Mouse (Mus musculus): ENCODE measurements around the gene Dcxr. TPM values are rescaled to one million over a fixed set of nuclear protein-coding genes. Genes with fewer than 3 reads are reported as not detected.
"Not testable (repeated sequence)": the region's sequence is repeated elsewhere in the genome, so short reads cannot be mapped to it uniquely, and the experiment has no call there.

Gene Dcxr
- 56.0 and 65.0 TPM in 2 replicates for polyA plus RNA-seq (2015; fragmentation: Nextera tagmentation; extraction: Ambion mirVana)

GRCm38 (mm10) chr11:120727169-120727527, at the start of gene Dcxr:
Dcxr (minus strand) TSS chr11:120727281.
- WGBS: under 1% methylated on average over 14 of the region's 14 CpGs
- H3K4me1 ChIP-seq (ENCODE audit: control insufficient read depth, insufficient read depth, low read length): peaks cover 9% of the 10 kb centered on the region
- H3K9ac ChIP-seq (ENCODE audit: low read depth, low read length): peak within 1 kb of the TSS; percentile 78
- H3K4me3 ChIP-seq (ENCODE audit: low read length): peak within 1 kb of the TSS; percentile 71
- H3K27ac ChIP-seq (ENCODE audit: low read length): peak within 1 kb of the TSS; percentile 31; the same call in 1 of the 2 replicates
- H3K9me3 ChIP-seq (ENCODE audit: control insufficient read depth, low read length): no peaks in the 10 kb centered on the region
- peak; percentile 93 for ATAC-seq
- H3K27me3 ChIP-seq (replicated peaks; ENCODE audit: control insufficient read depth, insufficient read depth, low read length): no peaks in the 10 kb centered on the region
- H3K4me2 ChIP-seq (ENCODE audit: low read depth, low read length): peak within 1 kb of the TSS; percentile 89
- H3K36me3 ChIP-seq (ENCODE audit: control insufficient read depth, insufficient read depth, low read length): 0 out of 2 replicates have a peak, but pooled peaks cover 4% of the 10 kb centered on the region

- H3K4me1 ChIP-seq (ENCODE audit: control insufficient read depth, insufficient read depth, low read length): 0 out of 2 replicates have a peak, but pooled peaks cover 3% of the 10 kb centered on the region
- no peaks in the 10 kb centered on the region for H3K9me3 ChIP-seq (ENCODE audit: control insufficient read depth, low read length)
- no peak overlapping the region for H3K9ac ChIP-seq (ENCODE audit: low read depth, low read length)
- no peaks in the 10 kb centered on the region for H3K27me3 ChIP-seq (replicated peaks; ENCODE audit: control insufficient read depth, insufficient read depth, low read length)
- WGBS: 23% methylated on average over 15 of the region's 15 CpGs
- ATAC-seq: peak; percentile 87
- no peak overlapping the region for H3K4me2 ChIP-seq (ENCODE audit: low read depth, low read length)
- H3K27ac ChIP-seq (ENCODE audit: low read length): no peak overlapping the region
- H3K36me3 ChIP-seq (ENCODE audit: control insufficient read depth, insufficient read depth, low read length): no peaks in the 10 kb centered on the region
- H3K4me3 ChIP-seq (ENCODE audit: low read length): no peak overlapping the region
Observed at GRCm38 (mm10) chr11:120775774-120776469, 48.8 kb upstream of the Dcxr start.

GRCm38 (mm10) chr11:120773463-120774190, 46.5 kb upstream of the Dcxr start:
- Histone ChIP-seq H3K4me3 (ENCODE audit: low read length) (no peak overlapping the region), H3K4me2 (ENCODE audit: low read depth, low read length) (no peak overlapping the region), H3K27me3 (replicated peaks; ENCODE audit: control insufficient read depth, insufficient read depth, low read length) (no peaks in the 10 kb centered on the region), H3K27ac (ENCODE audit: low read length) (no peak overlapping the region), H3K4me1 (ENCODE audit: control insufficient read depth, insufficient read depth, low read length) (0 out of 2 replicates have a peak, but pooled peaks cover 3% of the 10 kb centered on the region), H3K36me3 (ENCODE audit: control insufficient read depth, insufficient read depth, low read length) (no peaks in the 10 kb centered on the region), H3K9me3 (ENCODE audit: control insufficient read depth, low read length) (no peaks in the 10 kb centered on the region), H3K9ac (ENCODE audit: low read depth, low read length) (no peak overlapping the region)
- no peak for ATAC-seq
- WGBS: 86% methylated on average over 7 of the region's 7 CpGs

- H3K36me3 ChIP-seq (ENCODE audit: control insufficient read depth, insufficient read depth, low read length): no peaks in the 10 kb centered on the region
- H3K9me3 ChIP-seq (ENCODE audit: control insufficient read depth, low read length): no peaks in the 10 kb centered on the region
- no peak overlapping the region for H3K4me2 ChIP-seq (ENCODE audit: low read depth, low read length)
- 84% methylated on average over 3 of the region's 3 CpGs for WGBS
- no peak for ATAC-seq
- no peak overlapping the region for H3K27ac ChIP-seq (ENCODE audit: low read length)
- no peak overlapping the region for H3K9ac ChIP-seq (ENCODE audit: low read depth, low read length)
- no peak overlapping the region for H3K4me3 ChIP-seq (ENCODE audit: low read length)
- peaks cover 5% of the 10 kb centered on the region; the same call in 1 of the 2 replicates for H3K4me1 ChIP-seq (ENCODE audit: control insufficient read depth, insufficient read depth, low read length)
- no peaks in the 10 kb centered on the region for H3K27me3 ChIP-seq (replicated peaks; ENCODE audit: control insufficient read depth, insufficient read depth, low read length)
Observed at GRCm38 (mm10) chr11:120772749-120773148, 45.7 kb upstream of the Dcxr start.

- H3K27me3 ChIP-seq (replicated peaks; ENCODE audit: control insufficient read depth, insufficient read depth, low read length): no peaks in the 10 kb centered on the region
- peak; percentile 87 for ATAC-seq
- 79% methylated on average over 1 of the region's 1 CpGs for WGBS
- H3K4me2 ChIP-seq (ENCODE audit: low read depth, low read length): no peak overlapping the region
- H3K9me3 ChIP-seq (ENCODE audit: control insufficient read depth, low read length): no peaks in the 10 kb centered on the region
- H3K36me3 ChIP-seq (ENCODE audit: control insufficient read depth, insufficient read depth, low read length): no peaks in the 10 kb centered on the region
- no peak overlapping the region for H3K9ac ChIP-seq (ENCODE audit: low read depth, low read length)
- H3K4me3 ChIP-seq (ENCODE audit: low read length): no peak overlapping the region
- peaks cover 2% of the 10 kb centered on the region; the same call in 1 of the 2 replicates for H3K4me1 ChIP-seq (ENCODE audit: control insufficient read depth, insufficient read depth, low read length)
- peak overlapping the region; percentile 46 for H3K27ac ChIP-seq (ENCODE audit: low read length)
Observed at GRCm38 (mm10) chr11:120768206-120768605, 41.1 kb upstream of the Dcxr start.

- ATAC-seq; H3K27ac ChIP-seq (ENCODE audit: low read length); H3K4me3 ChIP-seq (ENCODE audit: low read length); H3K9me3 ChIP-seq (ENCODE audit: control insufficient read depth, low read length); H3K9ac ChIP-seq (ENCODE audit: low read depth, low read length); H3K27me3 ChIP-seq (replicated peaks; ENCODE audit: control insufficient read depth, insufficient read depth, low read length); H3K4me2 ChIP-seq (ENCODE audit: low read depth, low read length); H3K4me1 ChIP-seq (ENCODE audit: control insufficient read depth, insufficient read depth, low read length); H3K36me3 ChIP-seq (ENCODE audit: control insufficient read depth, insufficient read depth, low read length): not testable (repeated sequence)
- WGBS: 75% methylated on average over 4 of the region's 7 CpGs
Observed at GRCm38 (mm10) chr11:120767023-120767422, 39.9 kb upstream of the Dcxr start.

- not testable (repeated sequence) for H3K9me3 ChIP-seq (ENCODE audit: control insufficient read depth, low read length); H3K4me1 ChIP-seq (ENCODE audit: control insufficient read depth, insufficient read depth, low read length); H3K4me3 ChIP-seq (ENCODE audit: low read length); H3K36me3 ChIP-seq (ENCODE audit: control insufficient read depth, insufficient read depth, low read length); H3K27me3 ChIP-seq (replicated peaks; ENCODE audit: control insufficient read depth, insufficient read depth, low read length)
- H3K4me2 ChIP-seq (ENCODE audit: low read depth, low read length): peak overlapping the region; percentile 21
- peak overlapping the region; percentile 97 for H3K27ac ChIP-seq (ENCODE audit: low read length)
- WGBS: 24% methylated on average over 5 of the region's 23 CpGs
- peak overlapping the region; percentile 45; the same call in 1 of the 2 replicates for H3K9ac ChIP-seq (ENCODE audit: low read depth, low read length)
- peak; percentile 62 for ATAC-seq
Observed at GRCm38 (mm10) chr11:120763121-120763999, 36.3 kb upstream of the Dcxr start.

GRCm38 (mm10) chr11:120762672-120763041, 35.6 kb upstream of the Dcxr start, which contains the start of gene Hmga1b:
Hmga1b (plus strand) TSS chr11:120762794.
- ATAC-seq: peak; percentile 88
- H3K9ac ChIP-seq (ENCODE audit: low read depth, low read length): peak within 1 kb of the TSS; percentile 54
- 10% methylated on average over 14 of the region's 14 CpGs for WGBS

More at GRCm38 (mm10) chr11:120762672-120763041, 35.6 kb upstream of the Dcxr start, which contains the start of gene Hmga1b:
- Histone ChIP-seq H3K9me3 (ENCODE audit: control insufficient read depth, low read length) (peaks cover 13% of the 10 kb centered on the region), H3K4me2 (ENCODE audit: low read depth, low read length) (peak within 1 kb of the TSS; percentile 21), H3K27ac (ENCODE audit: low read length) (peak within 1 kb of the TSS; percentile 97)
- not testable (repeated sequence) for H3K4me1 ChIP-seq (ENCODE audit: control insufficient read depth, insufficient read depth, low read length); H3K36me3 ChIP-seq (ENCODE audit: control insufficient read depth, insufficient read depth, low read length); H3K27me3 ChIP-seq (replicated peaks; ENCODE audit: control insufficient read depth, insufficient read depth, low read length); H3K4me3 ChIP-seq (ENCODE audit: low read length)
